Mouse (Mus musculus) embryo, embryonic 11 days (tissue): ENCODE measurements around the gene Fgfr2.

Experiments used
- DNase-seq: peaks from one replicate; pipeline ENCODE4 v3.0.0-alpha.2; 2015

Fgfr2 gene

GRCm38 (mm10) chr7:132181586-132182198 lies 941.5 kb downstream of the Fgfr2 start:
- no peak for DNase-seq

GRCm38 (mm10) chr7:132181042-132181441 lies 942.1 kb downstream of the Fgfr2 start:
- no peak for DNase-seq

GRCm38 (mm10) chr7:132179049-132179448 lies 944.1 kb downstream of the Fgfr2 start:
- no peak for DNase-seq

GRCm38 (mm10) chr7:132174787-132175186 lies 948.4 kb downstream of the Fgfr2 start:
- DNase-seq, result no peak

- DNase-seq, result no peak
Observed at GRCm38 (mm10) chr7:132174296-132174695, 948.9 kb downstream of the Fgfr2 start.

- no peak for DNase-seq
Observed at GRCm38 (mm10) chr7:132172220-132172619, 950.9 kb downstream of the Fgfr2 start.

GRCm38 (mm10) chr7:132171716-132172115 lies 951.4 kb downstream of the Fgfr2 start:
- DNase-seq, result no peak

- DNase-seq, result no peak
Observed at GRCm38 (mm10) chr7:132169419-132170169, 953.6 kb downstream of the Fgfr2 start.

GRCm38 (mm10) chr7:132167239-132167638 lies 955.9 kb downstream of the Fgfr2 start:
- no peak for DNase-seq

- no peak for DNase-seq
Observed at GRCm38 (mm10) chr7:132162254-132162653, 960.9 kb downstream of the Fgfr2 start.

GRCm38 (mm10) chr7:132158321-132159025 lies 964.7 kb downstream of the Fgfr2 start:
- no peak for DNase-seq

- DNase-seq, result peak; percentile 47
Observed at GRCm38 (mm10) chr7:132154368-132154961, 968.7 kb downstream of the Fgfr2 start, which contains the start of gene Cpxm2. Cpxm2 (minus strand) TSS chr7:132154739.

GRCm38 (mm10) chr7:132153725-132154147 lies 969.4 kb downstream of the Fgfr2 start:
- DNase-seq, result no peak

- DNase-seq, result peak; percentile 36
Observed at GRCm38 (mm10) chr7:132145227-132145800, 977.8 kb downstream of the Fgfr2 start.

GRCm38 (mm10) chr7:132128687-132129086 lies 994.5 kb downstream of the Fgfr2 start:
- DNase-seq, result no peak

- DNase-seq, result no peak
Observed at GRCm38 (mm10) chr7:132124948-132125347, 998.2 kb downstream of the Fgfr2 start.

GRCm38 (mm10) chr7:132123211-132123610 lies 999.9 kb downstream of the Fgfr2 start:
- DNase-seq, result no peak

- DNase-seq, result no peak
Observed at GRCm38 (mm10) chr7:132119817-132120216, 1003.3 kb downstream of the Fgfr2 start.

- no peak for DNase-seq
Observed at GRCm38 (mm10) chr7:132111770-132112169, 1011.4 kb downstream of the Fgfr2 start.

GRCm38 (mm10) chr7:132110308-132110707 lies 1012.8 kb downstream of the Fgfr2 start:
- no peak for DNase-seq

GRCm38 (mm10) chr7:132106891-132107290 lies 1016.3 kb downstream of the Fgfr2 start:
- DNase-seq, result no peak

GRCm38 (mm10) chr7:132105326-132105725 lies 1017.8 kb downstream of the Fgfr2 start:
- no peak for DNase-seq

GRCm38 (mm10) chr7:132098441-132098840 lies 1024.7 kb downstream of the Fgfr2 start:
- peak; percentile 29 for DNase-seq
